Mouse (Mus musculus) layer of hippocampus, postnatal 10 days (tissue): ENCODE data around the gene Zbtb2. TPM values are rescaled to one million over a fixed set of nuclear protein-coding genes. Genes with fewer than 3 reads are reported as not detected.
"Not testable (repeated sequence)": the region's sequence is repeated elsewhere in the genome, so short reads cannot be mapped to it uniquely, and the experiment has no call there.

Source experiments
- DNase-seq, 2 experiments: peaks; one replicate each; pipeline ENCODE4 v3.0.0; 2021; ENCODE audit warnings: low spot score in 2 of 2
- long read RNA-seq: library from polyadenylated mRNA; stranded (forward); transcript quantifications from one replicate; pipeline ENCODE4 v2.0.0, GENCODE M21; 2023
- total RNA-seq, 2 experiments: library from RNA; stranded (reverse); gene quantifications; 2 replicates each; pipeline ENCODE4 v1.2.3; 2021

Zbtb2 gene
- 10 to 100 TPM; 10.8 to 12.0 TPM for total RNA-seq
- long read RNA-seq, partial matches to known transcripts: 0 of 2 reads
- long read RNA-seq, other reads (novel, unspliced or antisense): 0 of 2 reads

DNA sequence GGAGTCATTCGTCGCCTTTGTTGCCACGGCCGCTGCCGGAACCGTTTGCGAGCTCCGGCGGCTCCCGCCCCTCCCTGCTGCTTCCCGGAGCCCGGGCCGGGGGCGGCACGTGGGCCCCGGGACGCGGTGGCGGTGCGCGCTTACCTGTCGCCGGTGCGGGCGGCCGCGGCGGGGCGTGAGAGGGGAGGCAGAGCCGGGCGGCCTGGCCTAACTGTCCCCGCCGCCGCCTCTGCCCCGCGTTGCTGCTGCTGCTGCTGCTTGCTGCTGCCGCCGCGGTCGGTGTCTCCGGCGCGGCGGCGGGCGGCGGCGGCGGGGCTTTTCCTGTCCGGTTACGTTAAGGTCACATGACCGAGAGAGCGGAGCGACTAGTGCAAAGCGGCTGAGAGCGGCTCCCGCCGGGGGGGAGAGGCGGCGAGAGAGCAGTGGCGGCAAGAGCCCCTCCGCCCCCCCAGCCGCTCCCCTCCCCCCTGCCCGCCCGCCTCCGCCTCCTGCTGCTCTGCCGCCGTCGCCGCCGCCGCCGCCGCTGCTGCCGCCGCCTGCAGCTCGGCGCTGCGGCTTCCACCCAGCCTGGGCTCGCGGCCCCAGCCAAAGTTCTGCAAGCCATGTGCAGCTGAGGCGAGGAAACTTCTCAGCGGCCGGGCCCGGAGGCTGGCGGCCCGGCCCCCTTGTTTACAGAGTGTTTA is at the start of gene Zbtb2:
TSS of gene Zbtb2 (minus strand) at position 408 of the 683 bp plus-strand sequence.
- peak; percentile 62 to 73 for DNase-seq

- DNase-seq: no peak
Observed at GRCm38 (mm10) chr10:4435416-4435815, 47.5 kb upstream of the Zbtb2 start.

GRCm38 (mm10) chr10:4433871-4434270 is 46.0 kb upstream of the Zbtb2 start:
- not testable (repeated sequence) for DNase-seq

GRCm38 (mm10) chr10:4432996-4433755 is 45.3 kb upstream of the Zbtb2 start:
- DNase-seq: no peak

GRCm38 (mm10) chr10:4432123-4432931 is 44.4 kb upstream of the Zbtb2 start, which contains the start of the genes Rmnd1 and Armt1:
Gene Rmnd1 (minus strand): TSS chr10:4432388.
Gene Armt1 (plus strand): TSS chr10:4432467.
- peak; percentile 91 to 97 for DNase-seq

DNA sequence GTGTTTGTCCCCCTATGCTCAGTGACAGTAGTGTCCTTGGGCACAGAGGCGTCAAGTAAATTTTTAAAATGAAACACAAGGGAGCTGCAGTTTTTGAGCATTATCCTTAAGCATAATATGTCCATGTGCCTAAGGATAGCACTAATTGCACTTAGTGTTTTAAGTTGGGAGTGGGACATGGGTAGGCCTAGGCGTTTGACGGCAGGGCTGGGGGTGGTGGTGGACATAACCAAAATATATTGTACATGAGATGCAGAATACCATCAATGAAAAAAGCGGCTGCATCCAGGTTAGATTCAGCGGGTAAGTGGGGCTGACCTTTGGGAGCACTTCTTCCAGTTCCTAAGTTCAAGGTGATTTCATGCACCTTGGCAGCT is 43.8 kb upstream of the Zbtb2 start:
- DNase-seq: no peak

DNA sequence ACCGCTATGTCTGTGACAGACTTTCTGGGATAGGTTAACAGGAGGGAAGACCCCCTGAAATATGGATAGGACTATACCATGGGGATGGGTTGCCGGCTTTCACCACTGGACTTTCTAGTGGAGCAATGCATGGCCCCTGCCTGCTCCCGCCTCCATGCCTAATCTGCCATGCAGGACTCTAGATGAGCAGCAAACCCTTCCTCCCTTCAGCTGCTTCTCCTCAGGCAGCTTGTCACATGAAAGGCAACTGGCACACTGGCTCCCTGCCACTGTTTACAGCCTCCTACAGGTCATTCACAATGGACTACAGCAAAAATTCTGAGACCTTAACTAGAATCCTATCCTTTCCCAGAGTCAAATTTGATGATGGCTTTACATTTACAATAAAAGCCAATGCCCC is 42.9 kb upstream of the Zbtb2 start:
- peak in 1 of 2 experiments; percentile 26 for DNase-seq

GRCm38 (mm10) chr10:4430399-4430798 is 42.5 kb upstream of the Zbtb2 start:
- DNase-seq: no peak

DNA sequence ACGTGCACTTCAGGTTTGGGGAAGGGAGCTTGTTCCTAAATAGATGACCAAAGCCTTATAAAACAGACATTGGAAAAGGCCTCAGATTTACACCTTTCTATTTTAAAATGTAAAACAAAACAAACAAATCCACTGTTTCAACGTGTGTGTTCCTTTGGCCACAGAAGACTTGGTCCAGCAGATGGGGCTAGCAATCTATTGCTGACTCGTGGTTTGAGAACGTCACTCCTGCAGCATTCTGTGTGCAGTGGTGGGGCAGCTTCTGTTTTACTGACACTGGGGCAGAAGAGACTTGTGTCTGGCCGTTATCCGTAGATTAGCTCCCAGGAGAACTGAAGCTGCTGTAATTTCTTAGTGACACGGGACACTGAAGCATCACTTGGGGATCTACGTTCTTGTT is 37.3 kb upstream of the Zbtb2 start:
- no peak for DNase-seq

DNA sequence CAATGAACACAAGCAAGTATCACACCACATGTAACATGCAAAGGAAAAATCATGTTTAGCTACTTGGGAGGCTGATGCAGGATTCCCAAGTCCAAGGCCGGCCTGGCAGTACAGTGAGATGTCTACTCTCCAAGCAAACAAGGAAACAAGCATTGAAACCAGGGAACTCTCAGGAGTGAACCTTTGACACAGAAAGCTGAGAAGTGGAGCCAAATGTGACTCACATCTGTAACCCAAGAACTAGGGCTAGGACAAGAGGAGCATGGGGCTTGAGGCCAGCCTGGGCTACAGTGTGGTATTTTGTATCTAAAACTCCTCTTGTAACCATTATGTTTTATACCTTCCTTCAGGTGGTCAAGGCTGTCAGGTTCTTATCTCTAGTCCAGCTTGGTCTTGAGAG is 19.3 kb upstream of the Zbtb2 start:
- DNase-seq: no peak

- DNase-seq: no peak
Observed at GRCm38 (mm10) chr10:4405511-4405910, 17.6 kb upstream of the Zbtb2 start.

GRCm38 (mm10) chr10:4404895-4405491 is 17.1 kb upstream of the Zbtb2 start:
- peak; percentile 42 to 57 for DNase-seq

DNA sequence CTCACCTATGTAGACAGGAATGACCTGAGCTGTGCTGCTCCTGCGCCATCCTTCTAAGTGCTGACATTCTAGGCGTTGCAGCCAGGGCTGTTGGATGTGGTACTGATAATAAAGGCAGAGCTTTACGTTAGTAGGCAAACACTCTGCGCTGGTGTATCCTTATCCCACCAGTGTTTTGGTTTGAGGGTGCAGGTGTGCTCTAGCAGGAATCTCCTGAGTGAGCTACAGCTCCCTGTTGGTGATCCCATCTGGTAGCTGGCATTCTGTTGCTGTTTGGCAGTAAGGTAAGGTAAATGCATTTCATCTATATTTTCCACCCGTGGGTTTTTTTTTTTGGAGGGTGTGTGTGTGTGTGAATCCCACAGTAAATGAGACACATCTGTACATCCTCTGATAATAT is 10.2 kb upstream of the Zbtb2 start:
- no peak for DNase-seq

- DNase-seq: no peak
Observed at GRCm38 (mm10) chr10:4395321-4395720, 7.4 kb upstream of the Zbtb2 start.

DNA sequence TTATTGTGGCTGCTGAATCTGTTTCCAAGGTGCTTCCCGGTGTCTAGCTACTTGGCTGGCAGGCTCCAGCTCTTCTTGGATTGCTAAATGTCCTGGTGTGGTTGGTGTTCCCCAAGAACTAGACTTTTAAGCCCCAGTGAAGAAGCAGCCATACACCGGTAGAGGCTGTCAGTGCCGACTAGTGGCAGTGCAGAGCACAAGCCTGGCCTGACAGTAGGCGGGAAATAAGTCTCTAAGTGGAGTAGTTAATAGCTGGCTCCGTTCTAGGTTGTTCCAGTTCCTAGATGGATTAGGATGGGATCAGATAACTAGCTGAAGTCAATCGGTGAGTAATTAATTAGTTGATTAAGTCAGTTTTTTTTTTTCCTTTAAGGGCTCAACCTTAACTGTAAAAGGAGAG is 3.9 kb upstream of the Zbtb2 start:
- peak in 1 of 2 experiments; percentile 37 for DNase-seq

DNA sequence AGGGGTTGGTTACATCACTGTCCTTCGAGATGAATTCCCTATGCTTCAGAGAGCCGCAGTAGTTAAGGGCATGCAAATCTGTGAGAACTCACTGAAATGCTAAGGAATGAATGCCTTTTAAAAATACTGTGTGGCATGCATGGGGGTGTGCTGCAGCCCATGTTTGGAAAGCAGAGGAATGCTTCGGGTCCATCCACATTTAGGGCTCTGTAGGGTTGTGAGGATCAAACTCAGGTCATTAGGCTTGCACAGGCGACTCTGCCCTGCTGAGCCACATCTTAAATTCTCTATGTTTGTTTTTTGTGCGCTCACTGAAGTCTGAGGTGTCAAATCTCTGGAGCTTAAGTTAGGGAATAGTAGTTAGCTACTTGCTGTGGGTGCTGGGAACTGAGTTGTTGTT is 3.2 kb upstream of the Zbtb2 start:
- DNase-seq: no peak

- DNase-seq: no peak
Observed at GRCm38 (mm10) chr10:4390550-4390949, 2.6 kb upstream of the Zbtb2 start.

DNA sequence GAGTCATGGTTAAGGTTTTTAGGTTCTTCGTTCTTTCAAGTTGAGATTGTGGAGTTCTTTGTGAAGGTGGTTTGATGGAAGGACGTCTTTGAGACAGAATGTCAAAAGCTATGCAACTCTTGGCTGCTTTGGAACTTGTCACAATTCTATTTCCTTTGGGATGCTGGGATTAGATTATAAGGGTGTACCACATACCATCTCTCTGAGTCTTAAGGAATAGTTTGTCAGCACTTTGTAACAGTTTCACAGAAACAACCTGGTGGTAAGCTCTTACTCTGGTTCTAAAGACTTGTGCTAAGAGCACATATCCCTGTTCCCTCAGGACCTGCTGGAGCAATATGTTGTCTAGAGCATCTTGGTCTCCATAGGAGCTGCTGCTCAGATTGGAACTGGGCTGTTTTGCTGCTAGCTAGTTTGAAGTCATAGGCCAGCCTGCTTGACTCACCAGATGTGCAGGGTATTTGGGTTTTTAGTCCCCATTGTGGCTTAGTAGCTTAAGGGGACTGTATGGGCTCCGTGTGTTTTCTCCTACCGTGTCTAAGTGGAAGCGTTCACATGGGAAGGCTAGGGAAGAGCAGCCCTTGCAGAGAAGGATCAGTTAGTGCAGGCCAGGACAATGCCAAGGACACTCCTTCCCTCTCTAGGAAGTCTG is 1.7 kb upstream of the Zbtb2 start:
- DNase-seq: no peak

GRCm38 (mm10) chr10:4389036-4389435 is 1.1 kb upstream of the Zbtb2 start:
- no peak for DNase-seq

DNA sequence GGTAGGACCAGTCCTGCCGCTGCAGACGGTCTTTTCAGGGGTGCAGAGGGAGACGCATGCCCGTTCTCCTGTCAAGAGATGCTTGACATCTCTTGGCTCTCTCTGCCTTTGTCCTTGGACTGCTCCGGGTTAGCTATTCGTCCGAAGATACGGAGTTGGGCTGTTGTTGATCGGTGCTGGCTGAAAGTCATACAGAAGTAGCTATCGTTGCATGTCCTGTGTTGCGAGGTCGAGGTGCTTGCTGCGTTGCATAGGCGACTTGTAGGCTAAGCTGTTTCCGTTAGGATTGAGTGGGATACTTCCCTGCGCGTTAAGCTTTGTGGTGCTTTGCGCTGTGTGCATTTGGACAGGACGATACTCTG is 457 bp upstream of the Zbtb2 start:
- DNase-seq: no peak
